Mouse (Mus musculus) heart, postnatal 0 days (tissue): ENCODE measurements at regions not wholly inside any gene's neighbourhood (a gene's known extent, or its start where the extent isn't known, plus 50 kb on each side); places are given as distances from the start of the nearest gene placed in this dataset.

ENCODE experiments used
- ATAC-seq: fragments of 200-750 bp; cut with Nextera tagmentation; 2 replicates; pipeline ENCODE4 v1.8.0; 2017; ENCODE audit warnings: low read depth, moderate number of reproducible peaks, moderate library complexity; ENCODE audit not compliant: insufficient read depth
- DNase-seq: peaks from one replicate; pipeline ENCODE4 v3.0.0-alpha.2; 2016; ENCODE audit warnings: low spot score
- H3K27ac ChIP-seq: fragments of 300-500 bp; sonication (generic); 2 replicates; pipeline ENCODE4 v1.5.1; 2014; ENCODE audit warnings: low read depth, mild to moderate bottlenecking
- H3K27me3 ChIP-seq: fragments of 300-500 bp; sonication (generic); 2 replicates; pipeline ENCODE4 v1.6.1; 2014; ENCODE audit warnings: low read length, mixed read lengths; ENCODE audit not compliant: control insufficient read depth, insufficient read depth
- H3K36me3 ChIP-seq: fragments of 300-500 bp; sonication (generic); replicated peaks from 2 replicates; pipeline ENCODE4 v1.6.1; 2014; ENCODE audit warnings: low read length, mixed read lengths; ENCODE audit not compliant: control insufficient read depth, insufficient read depth
- H3K4me1 ChIP-seq: fragments of 300-500 bp; sonication (generic); 2 replicates; pipeline ENCODE4 v1.6.1; 2014; ENCODE audit warnings: antibody characterized with exemption; ENCODE audit not compliant: control insufficient read depth, insufficient read depth
- H3K4me2 ChIP-seq: fragments of 300-500 bp; sonication (generic); 2 replicates; pipeline ENCODE4 v1.6.1; 2014; ENCODE audit warnings: low read depth, mild to moderate bottlenecking, low read length, moderate library complexity
- H3K4me3 ChIP-seq: fragments of 300-500 bp; sonication (generic); 2 replicates; pipeline ENCODE4 v1.5.1; 2014; ENCODE audit warnings: low read depth, low read length
- H3K9ac ChIP-seq: fragments of 300-500 bp; sonication (generic); replicated peaks from 2 replicates; pipeline ENCODE4 v1.6.1; 2014; ENCODE audit warnings: low read depth, low read length, mixed read lengths
- H3K9me3 ChIP-seq: fragments of 300-500 bp; sonication (generic); replicated peaks from 2 replicates; pipeline ENCODE4 v1.6.1; 2016; ENCODE audit warnings: low read length; ENCODE audit not compliant: control insufficient read depth
- CTCF ChIP-seq: IDR thresholded peaks from 2 replicates; pipeline ENCODE4 v1.5.1; 2016; ENCODE audit warnings: antibody characterized with exemption, control low read depth, low read depth
- EP300 ChIP-seq: IDR thresholded peaks from 2 replicates; pipeline ENCODE4 v1.6.1; 2016; ENCODE audit warnings: antibody characterized with exemption, low read depth
- WGBS: fragments of 180-500 bp; shearing (Covaris S2); extraction: QIAGEN DNeasy Blood & Tissue Kit; methylation state at CpG from one replicate; pipeline ENCODE4 v1.1.7; 2014; 5-methylcytosine and 5-hydroxymethylcytosine counted together

- no peaks in the 10 kb centered on the region for H3K4me1 ChIP-seq
- H3K9me3 ChIP-seq, result no peaks in the 10 kb centered on the region
- WGBS, result 76% methylated on average over 1 of the region's 1 CpGs
- no peak for TF ChIP-seq CTCF
- no peak for TF ChIP-seq EP300
- no peak overlapping the region for H3K4me3 ChIP-seq
- no peaks in the 10 kb centered on the region for H3K27me3 ChIP-seq
- ATAC-seq (no peak), DNase-seq (no peak)
- H3K9ac ChIP-seq, result no peak overlapping the region
- H3K27ac ChIP-seq, result no peak overlapping the region
- H3K36me3 ChIP-seq, result no peaks in the 10 kb centered on the region
- no peak overlapping the region for H3K4me2 ChIP-seq
Measured at GRCm38 (mm10) chr1:157887146-157887545, 380.6 kb downstream of the Sec16b start.

DNA sequence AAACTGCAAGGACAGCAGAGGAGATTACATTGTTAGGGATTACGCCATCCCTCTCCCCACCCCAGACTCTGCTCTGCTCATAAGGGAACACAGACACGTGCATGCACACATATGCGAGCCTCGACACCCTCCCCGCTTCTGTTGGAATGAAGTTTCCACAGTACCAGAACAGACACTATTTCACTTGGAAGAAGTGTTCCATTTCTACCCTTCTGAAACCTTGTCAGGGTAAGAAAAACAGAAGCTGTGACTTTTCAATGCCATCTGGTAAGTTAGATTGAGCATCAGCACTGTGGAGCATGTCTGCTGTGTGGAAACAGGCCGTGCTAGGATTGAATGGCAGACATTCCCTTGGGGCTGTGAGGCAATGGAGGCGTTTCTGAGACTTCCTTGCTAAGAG is 382.0 kb downstream of the Sec16b start:
- Histone ChIP-seq H3K27ac (no peak overlapping the region), H3K9ac (no peak overlapping the region), H3K4me2 (no peak overlapping the region), H3K4me1 (no peaks in the 10 kb centered on the region), H3K4me3 (no peak overlapping the region), H3K36me3 (no peaks in the 10 kb centered on the region), H3K9me3 (no peaks in the 10 kb centered on the region), H3K27me3 (no peaks in the 10 kb centered on the region)
- WGBS, result 57% methylated on average over 7 of the region's 7 CpGs
- no peak for DNase-seq
- TF ChIP-seq CTCF (no peak), EP300 (no peak)
- ATAC-seq, result no peak

DNA sequence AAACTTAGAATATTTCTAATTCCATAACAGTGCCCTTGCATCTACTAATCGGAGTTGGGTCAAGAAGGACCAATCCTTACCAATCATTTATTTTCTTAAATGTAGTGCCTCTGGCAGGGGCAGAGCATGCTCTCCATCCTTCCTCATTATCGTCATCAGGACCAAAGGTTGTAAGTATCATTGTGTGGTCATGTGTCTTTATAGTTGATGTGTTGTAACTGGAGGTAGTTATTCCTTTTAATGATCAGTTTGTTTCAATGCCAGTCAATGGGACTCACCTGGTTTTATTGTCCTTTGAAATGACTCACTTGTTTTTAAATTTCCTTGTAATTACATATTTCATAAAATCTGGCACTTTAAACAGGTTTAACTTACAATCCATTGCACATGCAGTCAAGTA is 399.6 kb downstream of the Sec16b start:
- no peak for ATAC-seq

GRCm38 (mm10) chr1:157937800-157938348 is 418.3 kb downstream of the Brinp2 start:
- Histone ChIP-seq H3K4me1 (no peaks in the 10 kb centered on the region), H3K36me3 (no peaks in the 10 kb centered on the region), H3K4me3 (no peak overlapping the region), H3K9ac (no peak overlapping the region), H3K27me3 (no peaks in the 10 kb centered on the region), H3K4me2 (no peak overlapping the region), H3K9me3 (no peaks in the 10 kb centered on the region), H3K27ac (no peak overlapping the region)
- WGBS, result 41% methylated on average over 1 of the region's 1 CpGs
- DNase-seq (no peak), ATAC-seq (no peak)
- TF ChIP-seq EP300, result no peak
- no peak for TF ChIP-seq CTCF

More for the DNA sequence above, 399.6 kb downstream of the Sec16b start:
- Histone ChIP-seq H3K9me3 (no peaks in the 10 kb centered on the region), H3K4me3 (no peak overlapping the region), H3K27me3 (no peaks in the 10 kb centered on the region), H3K9ac (no peak overlapping the region), H3K36me3 (no peaks in the 10 kb centered on the region), H3K4me1 (no peaks in the 10 kb centered on the region), H3K27ac (no peak overlapping the region), H3K4me2 (no peak overlapping the region)
- WGBS, result 62% methylated on average over 2 of the region's 2 CpGs
- DNase-seq, result no peak
- TF ChIP-seq CTCF (no peak), EP300 (no peak)

DNA sequence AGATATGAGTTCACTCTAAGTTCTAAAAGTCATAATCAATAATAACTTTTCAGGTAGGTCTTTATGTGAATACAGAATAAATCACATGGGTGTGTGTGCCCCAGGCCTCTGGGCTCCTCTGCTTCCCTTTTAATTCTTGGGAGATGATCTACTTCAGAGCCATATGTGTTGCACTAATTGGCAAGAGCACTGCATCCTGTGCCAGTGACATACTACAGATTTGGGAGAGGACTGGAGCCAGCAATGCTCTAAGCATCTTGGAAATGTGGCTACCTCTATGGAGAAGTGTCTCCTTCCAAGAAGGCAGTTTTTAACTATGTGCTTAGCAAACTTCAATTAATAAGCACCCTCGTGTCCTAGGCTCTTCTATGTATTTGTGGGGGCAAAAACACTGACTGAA is 416.6 kb downstream of the Brinp2 start:
- ATAC-seq (no peak), DNase-seq (no peak)
- H3K4me1 ChIP-seq, result no peaks in the 10 kb centered on the region
- H3K9me3 ChIP-seq, result no peaks in the 10 kb centered on the region
- H3K27ac ChIP-seq, result no peak overlapping the region
- no peak overlapping the region for H3K9ac ChIP-seq
- 66% methylated on average over 1 of the region's 1 CpGs for WGBS
- H3K4me3 ChIP-seq, result no peak overlapping the region
- no peaks in the 10 kb centered on the region for H3K36me3 ChIP-seq
- H3K4me2 ChIP-seq, result no peak overlapping the region
- no peaks in the 10 kb centered on the region for H3K27me3 ChIP-seq
- no peak for TF ChIP-seq EP300

DNA sequence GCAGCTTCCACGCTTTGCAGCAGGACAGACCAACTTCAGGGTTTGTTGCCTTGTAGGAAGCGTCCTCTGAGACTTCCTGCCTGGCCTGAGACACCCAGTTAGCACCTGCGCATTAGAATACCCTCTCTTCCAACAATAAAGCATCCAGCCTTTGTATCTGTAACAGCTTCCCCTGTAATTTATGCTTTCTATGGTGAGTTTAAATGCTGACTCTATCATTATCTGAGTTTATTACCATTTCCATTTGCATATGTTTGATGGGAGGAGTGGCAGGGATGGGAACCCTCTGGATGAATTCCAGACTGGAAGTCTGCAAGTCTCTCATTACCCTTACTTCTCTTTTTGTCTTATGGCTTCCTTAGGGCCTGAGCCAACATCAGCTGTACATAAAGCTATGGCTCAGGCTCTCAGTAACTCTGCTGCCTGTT is 415.8 kb downstream of the Brinp2 start:
- Histone ChIP-seq H3K4me2 (no peak overlapping the region), H3K9ac (no peak overlapping the region), H3K4me1 (no peaks in the 10 kb centered on the region), H3K9me3 (no peaks in the 10 kb centered on the region), H3K27me3 (no peaks in the 10 kb centered on the region), H3K4me3 (no peak overlapping the region), H3K27ac (no peak overlapping the region), H3K36me3 (no peaks in the 10 kb centered on the region)
- no peak for TF ChIP-seq CTCF
- no peak for TF ChIP-seq EP300
- 37% methylated on average over 3 of the region's 3 CpGs for WGBS
- no peak for ATAC-seq
- no peak for DNase-seq
